Mouse (Mus musculus) lung, adult 2 months (tissue): ENCODE data around the gene Txndc11. TPM values are rescaled to one million over a fixed set of nuclear protein-coding genes. Genes with fewer than 3 reads are reported as not detected.

Experiments used
- DNase-seq: peaks from one replicate; pipeline ENCODE4 v3.0.0; 2022
- H3K4me1 ChIP-seq: fragments of 200-500 bp; 2 replicates; pipeline ENCODE4 v1.6.1; 2011; ENCODE audit warnings: low read length; ENCODE audit not compliant: control insufficient read depth, insufficient read depth
- H3K4me3 ChIP-seq: fragments of 200-500 bp; replicated peaks from 2 replicates; pipeline ENCODE3; 2011; ENCODE audit warnings: low read depth, mild to moderate bottlenecking, control low read depth, low read length; ENCODE audit errors: extremely low read depth
- CTCF ChIP-seq: fragments of 200-500 bp; IDR thresholded peaks from 2 replicates; pipeline ENCODE4 v1.5.1; 2011; ENCODE audit warnings: mild to moderate bottlenecking, low read length, control low read depth; ENCODE audit not compliant: insufficient read depth
- POLR2A ChIP-seq: fragments of 200-500 bp; IDR thresholded peaks from 2 replicates; pipeline ENCODE4 v1.6.1; 2011; ENCODE audit warnings: low read depth, mild to moderate bottlenecking, control low read depth, low read length, borderline replicate concordance; ENCODE audit errors: extremely low read depth
- WGBS: fragments of 180-500 bp; shearing (Covaris S2); methylation state at CpG from one replicate; pipeline ENCODE4 v1.1.7; 2018; 5-methylcytosine and 5-hydroxymethylcytosine counted together
- polyA plus RNA-seq: library from polyadenylated mRNA; depleted of rRNA; stranded (reverse); fragments of >200 nt; gene quantifications from 2 replicates; pipeline ENCODE4 v1.2.3, GENCODE M21; 2012

Gene Txndc11
- polyA plus RNA-seq, 1 experiment = 23.2 TPM

- 55% methylated on average over 4 of the region's 4 CpGs for WGBS
- TF ChIP-seq CTCF (no peak), POLR2A (no peak)
- no peak overlapping the region for H3K4me3 ChIP-seq
- DNase-seq = no peak
- no peaks in the 10 kb centered on the region for H3K4me1 ChIP-seq
Observed at GRCm38 (mm10) chr16:11109198-11109740, 25.2 kb downstream of the Txndc11 start.

DNA sequence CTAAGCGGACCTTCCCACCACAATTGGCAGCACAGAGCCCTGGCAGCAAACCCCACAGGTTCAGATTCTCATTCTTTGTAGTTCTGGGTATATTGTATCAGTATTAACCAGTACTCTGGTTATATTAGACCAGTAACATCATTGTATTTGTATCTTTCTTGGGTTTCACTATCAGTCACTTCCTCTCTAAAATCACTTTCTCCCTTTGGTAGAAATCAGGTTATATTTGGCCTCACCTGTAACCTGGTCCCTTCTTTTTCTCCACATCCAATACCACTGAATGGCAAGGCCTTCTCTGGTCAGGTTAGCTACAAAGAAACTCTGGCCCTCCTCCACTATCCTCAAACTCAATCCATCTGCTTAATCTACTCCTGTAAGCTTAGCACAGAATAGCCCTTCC lies 29.5 kb downstream of the Txndc11 start:
- TF ChIP-seq CTCF (no peak), POLR2A (no peak)
- DNase-seq = no peak
- WGBS = 88% methylated on average over 1 of the region's 1 CpGs
- H3K4me1 ChIP-seq = no peaks in the 10 kb centered on the region
- no peak overlapping the region for H3K4me3 ChIP-seq

DNA sequence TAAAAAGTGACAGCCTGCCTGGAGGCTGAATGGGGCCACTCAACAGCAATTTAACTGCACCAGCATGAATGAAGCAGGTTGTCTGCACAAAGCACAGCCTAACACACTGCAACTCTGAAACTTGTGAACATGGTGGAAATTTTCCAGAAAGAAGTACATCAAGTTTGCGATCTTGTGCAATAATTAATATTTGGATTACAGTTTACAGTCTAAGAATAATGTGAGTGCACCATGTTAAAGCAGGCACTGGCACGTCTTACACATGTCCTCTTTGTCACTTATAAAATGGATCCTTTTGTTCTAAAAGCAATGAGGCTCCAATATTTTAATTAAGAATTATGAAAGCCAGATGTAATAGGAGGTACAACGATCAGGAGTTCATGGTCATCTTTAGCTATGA lies 37.1 kb downstream of the Txndc11 start:
- WGBS = 86% methylated on average over 3 of the region's 3 CpGs
- H3K4me1 ChIP-seq = no peaks in the 10 kb centered on the region; the same call in 1 of the 2 replicates
- H3K4me3 ChIP-seq = no peak overlapping the region
- DNase-seq = no peak
- no peak for TF ChIP-seq CTCF

- TF ChIP-seq CTCF (no peak), POLR2A (no peak)
- DNase-seq = no peak
- Histone ChIP-seq H3K4me1 (peaks cover 4% of the 10 kb centered on the region; the same call in 1 of the 2 replicates), H3K4me3 (no peak overlapping the region)
- WGBS = 83% methylated on average over 13 of the region's 13 CpGs
Observed at GRCm38 (mm10) chr16:11093717-11094386, 40.6 kb downstream of the Txndc11 start.

GRCm38 (mm10) chr16:11092523-11092922 lies 41.9 kb downstream of the Txndc11 start:
- Histone ChIP-seq H3K4me3 (no peak overlapping the region), H3K4me1 (peaks cover 4% of the 10 kb centered on the region; the same call in 1 of the 2 replicates)
- TF ChIP-seq POLR2A = no peak
- TF ChIP-seq CTCF = no peak
- DNase-seq = no peak
- WGBS = 22% methylated on average over 3 of the region's 3 CpGs

- TF ChIP-seq POLR2A (no peak), CTCF (no peak)
- Histone ChIP-seq H3K4me1 (peaks cover 4% of the 10 kb centered on the region; the same call in 1 of the 2 replicates), H3K4me3 (no peak overlapping the region)
- no peak for DNase-seq
- 39% methylated on average over 4 of the region's 4 CpGs for WGBS
Observed at GRCm38 (mm10) chr16:11092061-11092460, 42.4 kb downstream of the Txndc11 start.

DNA sequence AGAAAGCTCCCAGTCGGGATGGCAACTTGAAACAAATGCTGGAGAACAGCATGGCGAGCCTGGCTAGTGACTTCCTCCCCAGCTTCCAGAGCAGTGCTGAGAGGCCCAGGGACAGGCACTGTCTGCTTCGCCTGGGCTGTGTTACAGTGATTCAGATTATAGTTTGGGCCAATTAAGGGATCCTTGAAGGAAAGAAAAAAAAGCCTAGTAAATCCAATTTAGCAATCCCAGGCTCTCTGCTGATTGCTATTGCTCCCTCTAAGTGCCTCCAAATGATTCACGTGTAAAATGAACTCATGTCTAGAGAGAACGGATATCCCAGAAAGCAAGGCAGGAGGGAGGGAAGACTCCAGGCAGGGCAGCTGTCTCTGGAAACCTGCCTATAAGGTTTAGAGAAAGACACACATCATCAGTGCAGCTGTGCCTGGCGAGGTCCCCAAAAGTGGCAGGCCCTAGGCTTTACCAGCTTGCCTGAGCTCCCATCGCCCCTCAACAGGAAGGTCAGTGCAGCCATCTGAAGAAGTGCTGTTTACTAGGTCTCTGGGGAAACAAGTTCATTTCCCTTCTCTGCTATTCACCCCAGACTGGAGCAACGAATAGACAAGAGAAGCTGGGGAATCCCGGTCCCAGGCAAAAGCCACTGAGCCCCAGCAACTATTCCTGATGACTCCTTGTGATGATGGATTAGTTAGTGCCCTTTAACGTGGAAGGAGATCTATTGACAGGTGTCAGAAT lies 43.4 kb downstream of the Txndc11 start:
- Histone ChIP-seq H3K4me1 (peaks cover 4% of the 10 kb centered on the region; the same call in 1 of the 2 replicates), H3K4me3 (no peak overlapping the region)
- TF ChIP-seq POLR2A (no peak), CTCF (no peak)
- no peak for DNase-seq
- 72% methylated on average over 10 of the region's 10 CpGs for WGBS

- no peak for DNase-seq
- Histone ChIP-seq H3K4me3 (no peak overlapping the region), H3K4me1 (peaks cover 4% of the 10 kb centered on the region; the same call in 1 of the 2 replicates)
- TF ChIP-seq CTCF (no peak), POLR2A (no peak)
- WGBS = 81% methylated on average over 5 of the region's 5 CpGs
Observed at GRCm38 (mm10) chr16:11086856-11087588, 47.4 kb downstream of the Txndc11 start.

GRCm38 (mm10) chr16:11086299-11086698 lies 48.2 kb downstream of the Txndc11 start:
- 96% methylated on average over 3 of the region's 3 CpGs for WGBS
- no peak for TF ChIP-seq CTCF
- no peak for TF ChIP-seq POLR2A
- Histone ChIP-seq H3K4me3 (no peak overlapping the region), H3K4me1 (peaks cover 4% of the 10 kb centered on the region; the same call in 1 of the 2 replicates)
- DNase-seq = no peak
